24 mouse cellular contexts compared by ENCODE assay signal in the genomic region with DNA sequence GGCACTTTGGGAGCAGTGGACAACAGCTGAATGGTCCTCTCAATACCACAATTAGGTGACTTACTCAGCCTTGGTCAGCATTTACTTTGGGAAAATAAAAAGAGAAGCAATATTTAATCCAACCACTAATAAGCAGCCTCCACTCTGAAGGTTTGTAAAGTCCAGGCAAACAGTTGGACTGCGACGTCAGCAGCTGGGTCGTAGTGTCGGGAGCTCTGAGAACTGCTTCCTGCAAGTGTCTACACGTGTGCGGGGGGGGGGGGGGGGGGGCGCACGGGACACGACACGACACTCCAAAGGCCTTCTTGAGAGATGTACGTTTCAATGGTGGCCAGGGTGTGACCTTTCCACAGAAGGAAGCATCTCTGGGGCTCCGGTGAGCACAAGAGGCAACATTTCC. TPM values are rescaled to one million over a fixed set of nuclear protein-coding genes. Genes with fewer than 3 reads are reported as not detected.
DNase-seq lines count a peak whose midpoint lies in the region; ATAC-seq lines count a peak whose summit lies in the region.
"Had no signal": no experiment of that assay in that cellular context is flagged by ENCODE, and none has a peak within 500 bp of the region (broad histone marks: within the 10 kb centered on the region; RNA-seq: fewer than 3 reads in every experiment).

No protein-coding gene starts in this region.

- no peak overlapping the region for H3K4me3 ChIP-seq in heart, embryonic 11.5 days (ENCODE audit: low read depth, low read length)
- H3K4me3 ChIP-seq in lung, embryonic 16.5 days (ENCODE audit: low read length): no peak overlapping the region
- H3K4me3 ChIP-seq in midbrain, embryonic 11.5 days (ENCODE audit: low read depth, low read length): no peak overlapping the region
- H3K4me3 ChIP-seq: embryonic facial prominence, embryonic 10.5 days; embryonic facial prominence, embryonic 12.5 days; forebrain, embryonic 13.5 days had no signal

- H3K9me3 ChIP-seq in heart, embryonic 11.5 days (replicated peaks; ENCODE audit: control insufficient read depth, low read length): no peaks in the 10 kb centered on the region
- no peaks in the 10 kb centered on the region for H3K9me3 ChIP-seq in lung, embryonic 16.5 days (ENCODE audit: control insufficient read depth, low read length)
- H3K9me3 ChIP-seq in midbrain, embryonic 11.5 days (ENCODE audit: control insufficient read depth, low read length): no peaks in the 10 kb centered on the region
- H3K9me3 ChIP-seq: embryonic facial prominence, embryonic 10.5 days; embryonic facial prominence, embryonic 12.5 days; forebrain, embryonic 13.5 days; G1E had no signal

- no peak overlapping the region for H3K27ac ChIP-seq in heart, embryonic 11.5 days (ENCODE audit: low read depth, low read length)
- peak overlapping the region; percentile 47; the same call in 1 of the 2 replicates for H3K27ac ChIP-seq in lung, embryonic 16.5 days (ENCODE audit: low read length)
- no peak overlapping the region for H3K27ac ChIP-seq in midbrain, embryonic 11.5 days (ENCODE audit: low read depth, low read length)
- H3K27ac ChIP-seq: embryonic facial prominence, embryonic 10.5 days; embryonic facial prominence, embryonic 12.5 days; forebrain, embryonic 13.5 days had no signal

- H3K4me2 ChIP-seq in heart, embryonic 11.5 days: no peak overlapping the region
- H3K4me2 ChIP-seq in lung, embryonic 16.5 days (ENCODE audit: low read depth, low read length): no peak overlapping the region
- no peak overlapping the region for H3K4me2 ChIP-seq in midbrain, embryonic 11.5 days
- H3K4me2 ChIP-seq: embryonic facial prominence, embryonic 12.5 days; forebrain, embryonic 13.5 days had no signal

- 63% methylated on average over 12 of the region's 12 CpGs for WGBS in heart, embryonic 11.5 days (ENCODE audit: insufficient replicate concordance)
- whole genome bisulfite sequencing in lung, embryonic 16.5 days: 34% methylated on average over 11 of the region's 12 CpGs
- WGBS in midbrain, embryonic 11.5 days: 91% methylated on average over 11 of the region's 12 CpGs

- no peaks in the 10 kb centered on the region for H3K27me3 ChIP-seq in heart, embryonic 11.5 days (ENCODE audit: control insufficient read depth, insufficient read depth, low read length)
- no peaks in the 10 kb centered on the region for H3K27me3 ChIP-seq in lung, embryonic 16.5 days (ENCODE audit: control insufficient read depth, insufficient read depth, low read depth, low read length)
- H3K27me3 ChIP-seq in midbrain, embryonic 11.5 days (ENCODE audit: control insufficient read depth, insufficient read depth, low read length): no peaks in the 10 kb centered on the region
- H3K27me3 ChIP-seq: CH12.LX; embryonic facial prominence, embryonic 12.5 days; forebrain, embryonic 13.5 days; Patski had no signal

- DNase-seq in heart, adult 11 months: peak; percentile 90
- peak; percentile 26 for DNase-seq in kidney, adult 9 months
- no peak for DNase-seq in kidney, postnatal 10 days
- DNase-seq in lung, postnatal 25 days (ENCODE audit: low spot score): no peak
- no peak for DNase-seq in midbrain, embryonic 11.5 days (ENCODE audit: low spot score, missing footprints)
- DNase-seq: adrenal gland, adult 8-10 months; adrenal gland, postnatal 14 days; adrenal gland, postnatal 36 days; B cell, adult 2 months; cerebellum, adult 11-12 months; cerebellum, adult 2 months; cerebellum, adult 9-10 months; cerebellum, postnatal 10 days; cerebellum, postnatal 25 days had no signal

- no peak for ATAC-seq in heart, embryonic 11.5 days (replicated peaks; ENCODE audit: insufficient number of reproducible peaks, low FRiP score, low TSS enrichment)
- no peak for ATAC-seq in lung, embryonic 16.5 days (ENCODE audit: low read depth)
- ATAC-seq in midbrain, embryonic 11.5 days (ENCODE audit: low FRiP score): no peak
- ATAC-seq: activated CD4-positive, CD25-positive, alpha-beta regulatory T cell, adult 4 months; CD4-positive, CD25-positive, alpha-beta regulatory T cell, adult 4 months; forebrain, embryonic 13.5 days; Patski had no signal

- peaks cover 14% of the 10 kb centered on the region for H3K4me1 ChIP-seq in heart, embryonic 11.5 days (ENCODE audit: control insufficient read depth, insufficient read depth, low read length)
- peaks cover 38% of the 10 kb centered on the region for H3K4me1 ChIP-seq in lung, embryonic 16.5 days (replicated peaks; ENCODE audit: control insufficient read depth, insufficient read depth, low read length)
- no peaks in the 10 kb centered on the region for H3K4me1 ChIP-seq in midbrain, embryonic 11.5 days (ENCODE audit: control insufficient read depth, insufficient read depth, low read length)

- 0 out of 2 replicates have a peak, but pooled peaks cover 7% of the 10 kb centered on the region for H3K36me3 ChIP-seq in heart, embryonic 11.5 days (ENCODE audit: control insufficient read depth, insufficient read depth, low read length)
- peaks cover 14% of the 10 kb centered on the region; the same call in 1 of the 2 replicates for H3K36me3 ChIP-seq in lung, embryonic 16.5 days (ENCODE audit: control insufficient read depth, insufficient read depth, low read length)
- peaks cover 10% of the 10 kb centered on the region; the same call in 1 of the 2 replicates for H3K36me3 ChIP-seq in midbrain, embryonic 11.5 days (ENCODE audit: control insufficient read depth, insufficient read depth, low read length)
- H3K36me3 ChIP-seq: G1E had no signal

- no peak overlapping the region for H3K9ac ChIP-seq in heart, embryonic 11.5 days (ENCODE audit: low read depth, low read length)
- H3K9ac ChIP-seq in lung, embryonic 16.5 days (ENCODE audit: low read length): no peak overlapping the region
- no peak overlapping the region for H3K9ac ChIP-seq in midbrain, embryonic 11.5 days (ENCODE audit: low read length)
- H3K9ac ChIP-seq: embryonic facial prominence, embryonic 12.5 days; forebrain, embryonic 13.5 days had no signal

RNA-seq across cellular contexts. Expression of a gene that starts 32.0 kb away (rescaled TPM):
- 23.0 and 26.2 TPM in 2 replicates for polyA plus RNA-seq in heart, embryonic 11.5 days (2014; fragmentation: Nextera tagmentation; extraction: Ambion mirVana)
- 37.2 and 39.8 TPM in 2 replicates for polyA plus RNA-seq in lung, embryonic 16.5 days (2015; fragmentation: Nextera tagmentation; extraction: Ambion mirVana)
- 55.5 and 63.1 TPM in 2 replicates for polyA plus RNA-seq in midbrain, embryonic 11.5 days (2014; fragmentation: Nextera tagmentation; extraction: Ambion mirVana)

Comparison
In these comparisons a context has a peak if more than half of its experiments do, and no peak if none do; other contexts are left out.
1. DNase-seq: peak in heart, adult 11 months (single experiment) and kidney, adult 9 months (single experiment); none in kidney, postnatal 10 days (single experiment), lung, postnatal 25 days (single experiment) and midbrain, embryonic 11.5 days (single experiment).